Mouse (Mus musculus): ENCODE measurements around the gene Tcf7l1.

The Tcf7l1 gene

GRCm38 (mm10) chr6:72743624-72744041, 45.4 kb downstream of the Tcf7l1 start:
- no peak for DNase-seq

DNA sequence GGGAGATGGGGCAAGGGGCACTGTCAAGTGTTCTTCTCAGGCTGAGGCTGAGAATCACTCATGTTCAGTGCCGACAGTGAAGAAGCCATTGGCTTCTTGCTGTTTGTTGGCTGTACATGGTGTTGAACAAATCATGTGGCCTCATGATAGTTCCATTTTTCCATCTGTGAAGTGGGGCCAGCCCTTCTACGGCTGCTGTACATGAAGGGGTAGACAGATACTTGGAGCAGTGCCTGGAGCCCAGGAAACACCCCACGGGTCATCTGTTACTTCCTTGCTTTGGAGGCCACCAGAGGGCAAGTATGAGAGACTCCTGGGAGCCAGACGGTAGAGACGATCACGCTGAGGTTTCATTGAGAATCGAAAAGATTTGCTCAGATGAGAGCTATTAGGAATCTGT, 46.7 kb downstream of the Tcf7l1 start:
- DNase-seq: no peak

DNA sequence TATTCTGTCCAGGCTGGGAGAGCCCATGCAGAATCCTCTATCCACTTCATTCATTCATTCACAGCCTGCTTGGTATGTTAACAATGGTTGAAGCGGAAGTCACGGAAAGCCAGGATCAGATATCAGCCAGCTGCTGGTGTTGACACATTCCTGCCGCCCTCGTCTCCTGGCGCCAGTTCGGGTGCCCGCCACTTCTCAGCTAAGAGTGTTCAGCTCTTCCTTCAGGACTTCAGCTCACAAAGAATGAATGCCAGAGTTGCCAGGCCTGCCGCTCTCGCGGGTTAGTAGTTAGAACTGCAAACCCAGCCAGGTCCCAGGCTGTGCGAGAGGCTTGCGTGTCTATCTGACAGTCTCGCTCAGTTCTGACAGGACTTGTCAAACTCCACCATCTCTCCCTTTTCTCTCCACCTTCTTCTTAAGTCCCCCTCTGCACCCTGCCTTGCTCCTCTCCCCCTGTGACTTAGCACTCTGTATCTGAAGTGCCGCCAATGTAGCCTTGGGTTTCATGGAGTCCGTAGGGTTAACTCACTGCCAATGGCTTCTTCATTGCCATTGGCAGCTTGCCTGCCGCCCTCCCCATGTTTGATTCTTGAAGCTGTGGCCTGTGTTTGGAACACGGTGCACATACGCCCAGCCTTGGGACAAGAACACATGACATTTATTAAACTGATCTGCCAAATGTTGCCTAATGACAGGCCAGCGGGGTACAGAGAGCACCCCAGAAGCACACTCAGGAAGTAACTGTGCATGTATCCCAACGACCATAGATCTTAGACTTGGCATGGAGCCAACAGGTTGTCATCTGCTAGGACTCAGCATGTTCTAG, 48.2 kb downstream of the Tcf7l1 start:
- no peak for DNase-seq

GRCm38 (mm10) chr6:72736872-72737271, 52.2 kb downstream of the Tcf7l1 start:
- no peak for DNase-seq

DNA sequence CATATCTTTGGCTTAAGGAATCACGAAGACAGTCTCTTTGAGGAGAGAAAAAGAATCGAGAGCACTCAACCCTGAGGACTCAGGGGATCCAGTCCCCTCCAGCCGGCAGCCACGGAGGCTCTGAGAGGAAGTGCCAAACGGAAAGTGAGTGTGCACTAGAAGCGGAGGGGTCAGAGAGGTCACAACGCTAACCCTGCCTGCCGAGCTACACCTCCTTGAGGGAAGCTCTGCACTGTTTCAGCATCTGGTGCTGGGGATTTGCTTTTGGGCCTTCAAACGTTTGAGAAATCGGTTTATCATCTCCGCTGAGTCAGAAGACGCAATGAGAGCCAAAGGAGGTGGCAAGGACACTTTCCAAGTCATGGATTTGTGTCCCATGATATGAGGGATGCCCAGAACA, 53.8 kb downstream of the Tcf7l1 start:
- DNase-seq: no peak

DNA sequence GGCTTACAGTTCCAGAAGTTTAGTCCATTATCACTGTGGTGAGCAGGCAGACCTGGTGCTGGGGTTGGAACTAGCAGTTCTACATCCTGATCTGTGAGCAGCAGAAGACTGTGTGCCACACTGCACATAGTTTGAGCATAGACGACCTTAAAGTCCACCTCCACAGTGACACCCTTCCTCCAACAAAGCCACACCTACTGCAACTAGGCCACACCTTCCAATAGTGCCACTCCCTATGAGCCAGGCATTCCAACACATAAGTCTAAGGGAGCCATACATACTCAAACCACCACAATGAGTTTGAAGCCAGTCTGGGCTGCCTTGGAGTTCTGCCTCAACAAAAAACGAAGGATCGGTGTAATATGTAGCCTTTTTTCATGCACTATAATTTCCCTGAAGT, 55.7 kb downstream of the Tcf7l1 start:
- DNase-seq: no peak

DNA sequence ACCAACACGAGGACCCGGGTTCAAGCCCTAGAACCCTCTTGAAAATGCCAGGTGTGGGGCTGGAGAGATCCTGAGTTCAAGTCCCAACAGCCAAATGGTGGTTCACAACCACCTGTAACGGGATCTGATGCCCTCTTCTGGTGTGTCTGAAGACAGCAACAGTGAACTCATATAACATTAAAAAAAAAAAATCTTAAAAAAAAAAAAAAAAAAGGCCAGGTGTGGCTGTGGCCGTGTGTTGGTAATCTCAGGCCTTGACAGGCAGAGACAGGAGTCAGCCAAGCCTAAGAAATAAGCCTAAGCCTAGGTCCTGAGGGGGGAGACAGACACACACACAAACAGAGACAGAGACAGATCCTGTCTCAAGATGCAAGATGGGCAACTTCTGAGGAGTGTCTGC, 56.9 kb downstream of the Tcf7l1 start:
- DNase-seq: no peak

- DNase-seq: no peak
Measured at GRCm38 (mm10) chr6:72730560-72730849, 58.5 kb downstream of the Tcf7l1 start.

- no peak for DNase-seq
Measured at GRCm38 (mm10) chr6:72729831-72730559, 59.1 kb downstream of the Tcf7l1 start.

GRCm38 (mm10) chr6:72727826-72728225, 61.2 kb downstream of the Tcf7l1 start:
- DNase-seq: no peak

DNA sequence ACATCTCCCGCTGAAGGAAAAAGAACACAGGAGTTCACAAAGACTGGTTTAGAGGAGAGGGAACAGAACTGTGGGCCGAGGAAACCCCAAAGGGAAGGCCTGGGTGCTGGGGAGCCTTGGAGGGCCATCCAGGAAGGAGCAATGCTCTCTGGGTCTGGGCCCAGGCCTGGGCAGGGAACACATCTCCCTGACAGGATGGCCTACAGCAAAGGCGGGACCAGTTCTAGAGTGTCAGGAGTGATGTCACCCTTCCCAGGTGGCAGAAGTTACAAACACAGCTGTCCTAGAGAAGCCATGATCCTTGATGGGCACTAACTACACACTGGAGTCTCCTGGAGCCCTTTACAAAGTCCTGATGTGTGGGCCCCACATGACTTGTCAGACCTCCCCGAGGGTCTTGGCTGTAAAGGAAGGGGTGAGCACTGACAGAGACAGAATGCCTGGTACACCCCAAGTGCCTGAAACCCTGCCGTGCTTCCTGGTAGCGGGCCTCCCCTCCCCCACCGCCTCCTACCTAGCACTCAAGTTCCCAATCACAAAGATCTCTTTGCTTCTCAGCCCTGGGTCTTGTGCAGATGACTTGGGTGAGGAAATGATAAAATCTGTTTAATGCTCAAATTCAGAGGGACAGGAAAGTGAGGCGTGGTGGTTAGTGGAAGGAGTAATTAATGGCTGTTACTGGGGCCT, 64.4 kb downstream of the Tcf7l1 start:
- DNase-seq: no peak

GRCm38 (mm10) chr6:72723731-72724385, 65.2 kb downstream of the Tcf7l1 start:
- no peak for DNase-seq

GRCm38 (mm10) chr6:72723143-72723542, 65.9 kb downstream of the Tcf7l1 start:
- DNase-seq: no peak

DNA sequence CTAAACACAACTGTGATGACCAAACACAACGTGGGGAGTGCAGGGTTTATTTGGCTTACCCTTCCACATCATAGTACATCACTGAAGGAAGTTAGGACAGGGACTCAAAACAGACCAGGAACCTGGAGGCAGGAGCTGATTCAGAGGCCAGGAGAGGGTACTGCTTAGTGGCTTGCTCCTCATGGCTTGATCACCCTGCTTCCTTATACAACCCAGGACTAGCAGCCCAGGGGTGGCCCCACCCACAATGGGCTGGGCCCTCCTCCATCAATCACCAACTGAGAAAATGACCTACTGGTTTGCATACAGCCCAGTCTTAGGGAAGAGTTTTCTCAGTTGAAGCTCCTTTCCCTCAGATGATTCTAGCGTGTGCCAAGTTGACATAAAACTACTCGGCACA, 68.2 kb downstream of the Tcf7l1 start:
- DNase-seq: no peak

DNA sequence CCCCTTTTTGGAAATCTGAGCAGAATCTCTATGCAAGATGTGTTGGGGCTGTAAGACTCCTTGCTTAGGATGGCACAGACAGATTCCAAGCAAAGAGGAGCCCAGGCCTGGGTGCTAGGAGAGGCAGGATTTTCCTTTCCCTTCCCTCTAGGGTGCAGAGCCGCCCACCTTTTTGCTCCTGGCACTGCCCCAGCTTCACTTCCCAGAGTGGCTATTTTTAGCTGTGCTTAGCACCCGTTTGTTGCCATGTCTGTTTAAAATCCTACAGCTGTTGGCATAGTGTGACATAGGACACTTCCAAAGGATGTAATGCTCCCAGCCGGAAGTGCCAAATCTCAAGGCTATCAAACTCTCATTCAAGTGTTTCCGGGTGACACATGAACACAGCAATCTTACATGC, 74.3 kb downstream of the Tcf7l1 start:
- DNase-seq: no peak

- no peak for DNase-seq
Measured at GRCm38 (mm10) chr6:72714250-72714649, 74.8 kb downstream of the Tcf7l1 start.

DNA sequence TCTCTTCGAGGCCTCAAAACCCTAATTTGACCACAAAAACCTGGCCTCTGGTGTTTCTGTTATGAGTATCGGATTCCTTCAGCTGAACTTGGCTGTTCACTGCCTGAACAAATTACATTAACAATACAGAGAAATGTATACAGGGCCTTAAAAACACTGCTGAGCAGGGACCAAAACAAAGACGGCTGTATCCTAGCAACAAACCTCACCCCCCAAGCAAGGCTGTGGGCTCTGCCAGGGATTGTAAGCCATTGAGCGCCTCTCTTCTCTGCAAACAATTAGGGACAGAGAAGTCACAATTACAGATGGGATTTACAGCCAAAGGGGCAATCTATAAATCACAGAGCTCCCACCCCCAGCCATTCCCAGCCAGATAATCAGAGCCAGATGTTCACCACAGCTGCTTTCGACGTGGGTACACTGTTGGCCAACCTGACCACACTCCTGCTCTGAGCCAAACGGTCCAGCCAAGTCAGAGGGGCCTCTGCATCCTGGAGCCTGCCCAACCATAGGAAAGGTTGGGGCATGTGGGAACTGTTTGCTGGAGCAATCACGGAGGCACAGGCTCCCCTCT, 77.5 kb downstream of the Tcf7l1 start:
- no peak for DNase-seq

- DNase-seq: no peak
Measured at GRCm38 (mm10) chr6:72710897-72711507, 78.1 kb downstream of the Tcf7l1 start.

DNA sequence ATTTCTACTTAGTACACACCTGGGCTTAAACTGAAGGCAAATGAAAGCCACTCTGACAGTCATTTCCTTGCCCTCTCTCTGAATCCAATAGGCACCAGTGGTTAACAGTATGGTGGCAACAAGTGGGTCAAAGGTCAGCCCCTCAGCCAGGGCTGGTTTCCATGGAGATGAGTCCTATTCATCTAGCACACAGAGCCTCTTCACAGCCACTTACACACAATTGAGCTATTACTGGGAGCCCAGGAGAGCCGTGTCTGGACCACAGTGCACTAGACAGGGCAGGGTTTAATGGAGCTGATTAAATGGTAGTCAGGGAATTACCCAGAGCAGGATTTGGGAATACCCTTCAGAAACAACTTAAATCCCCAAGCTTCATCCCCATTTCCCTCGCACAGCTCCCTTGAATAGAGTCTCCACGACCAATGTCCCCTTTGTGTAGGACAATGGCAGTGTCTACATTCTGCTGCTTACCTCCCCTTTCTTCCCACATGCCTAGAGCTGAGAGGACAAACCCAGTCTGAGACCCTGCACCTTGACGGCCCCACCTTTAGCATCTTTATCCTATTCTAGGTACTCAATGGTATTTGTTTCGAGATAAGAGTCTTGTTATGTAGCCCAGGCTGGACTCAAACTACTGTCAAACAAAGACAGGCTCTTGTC, 89.5 kb downstream of the Tcf7l1 start:
- DNase-seq: no peak

DNA sequence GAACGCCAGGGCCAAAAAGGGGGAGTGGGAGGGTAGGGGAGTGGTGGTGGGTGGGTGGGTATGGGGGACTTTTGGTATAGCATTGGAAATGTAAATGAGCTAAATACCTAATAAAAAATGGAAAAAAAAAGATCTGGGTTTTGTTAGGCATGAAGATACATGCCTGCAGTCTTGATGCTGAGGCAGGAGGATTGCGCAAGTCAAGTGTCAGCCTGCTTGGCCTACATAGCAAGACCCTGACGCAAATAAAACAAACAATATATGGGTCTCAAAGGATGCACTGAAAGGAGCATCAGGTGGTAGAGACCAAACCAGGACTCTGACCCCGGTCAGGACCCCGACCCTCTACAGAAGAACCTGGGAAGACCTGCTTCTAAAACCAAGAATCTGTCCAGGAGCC, 90.5 kb downstream of the Tcf7l1 start:
- no peak for DNase-seq

DNA sequence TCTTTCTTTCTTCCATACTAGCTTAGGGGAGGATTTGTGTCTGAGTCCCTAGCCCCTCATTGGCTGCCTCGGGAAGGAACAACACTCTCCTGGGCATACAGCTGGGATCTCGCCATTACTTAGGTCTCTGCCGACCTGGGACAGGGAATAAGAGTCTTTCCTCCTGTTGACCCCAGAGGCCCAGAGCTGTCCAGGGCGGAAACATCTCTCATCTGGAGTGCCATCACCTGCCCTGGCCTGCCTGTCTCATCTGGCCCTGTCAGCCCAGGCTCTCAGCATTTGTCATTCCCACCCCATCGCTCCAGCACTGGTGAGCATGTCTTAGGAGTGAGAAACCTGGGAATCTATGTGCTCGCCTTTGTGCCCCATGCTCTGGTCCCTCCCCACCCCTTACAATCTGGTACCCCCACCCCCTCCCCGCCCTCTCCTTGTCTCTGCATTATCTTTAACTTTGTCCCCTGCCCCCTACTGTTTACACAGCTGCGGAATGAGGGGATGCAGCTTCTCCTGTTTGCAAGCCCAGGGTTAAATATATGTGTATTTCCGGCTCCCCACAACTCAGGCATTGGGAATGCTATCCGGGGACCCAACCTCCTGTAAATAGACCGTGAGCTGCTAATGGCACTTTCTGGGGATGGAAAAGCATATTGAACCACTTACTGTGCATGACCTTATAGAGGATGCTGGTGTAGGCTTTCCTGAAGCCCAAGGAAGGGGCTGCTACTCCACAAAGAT, 92.3 kb downstream of the Tcf7l1 start:
- DNase-seq: no peak
